Mouse (Mus musculus) embryo, embryonic 10.5 days (tissue): Measurements from ENCODE around the gene Spen.

Experiments used
- DNase-seq: peaks from one replicate; pipeline ENCODE4 v3.0.0-alpha.2; 2015; ENCODE audit warnings: low spot score

Spen gene

GRCm38 (mm10) chr4:141472641-141473321, 65.6 kb downstream of the Spen start:
- DNase-seq, result peak; percentile 28

- no peak for DNase-seq
These were observed 66.9 kb downstream of the Spen start for GRCm38 (mm10) chr4:141471491-141471890.

- DNase-seq, result no peak
These were observed 69.1 kb downstream of the Spen start for GRCm38 (mm10) chr4:141469343-141469742.

- DNase-seq, result no peak
These were observed 69.8 kb downstream of the Spen start for GRCm38 (mm10) chr4:141468576-141468975.

GRCm38 (mm10) chr4:141467581-141467927, 70.8 kb downstream of the Spen start:
- no peak for DNase-seq

GRCm38 (mm10) chr4:141466844-141467580, 71.4 kb downstream of the Spen start:
- DNase-seq, result no peak

- no peak for DNase-seq
These were observed 72.1 kb downstream of the Spen start for GRCm38 (mm10) chr4:141466289-141466795.

GRCm38 (mm10) chr4:141465512-141466288, 72.7 kb downstream of the Spen start:
- no peak for DNase-seq

- DNase-seq, result no peak
These were observed 73.7 kb downstream of the Spen start for GRCm38 (mm10) chr4:141464722-141465121.

- DNase-seq, result no peak
These were observed 74.9 kb downstream of the Spen start for GRCm38 (mm10) chr4:141463472-141463871.

- DNase-seq, result no peak
These were observed 76.8 kb downstream of the Spen start for GRCm38 (mm10) chr4:141461576-141461975.

GRCm38 (mm10) chr4:141461088-141461487, 77.3 kb downstream of the Spen start:
- peak; percentile 33 for DNase-seq

GRCm38 (mm10) chr4:141460481-141460880, 77.9 kb downstream of the Spen start:
- no peak for DNase-seq

GRCm38 (mm10) chr4:141459766-141460165, 78.6 kb downstream of the Spen start:
- no peak for DNase-seq

- DNase-seq, result no peak
These were observed 79.5 kb downstream of the Spen start for GRCm38 (mm10) chr4:141458888-141459287.

GRCm38 (mm10) chr4:141458236-141458635, 80.2 kb downstream of the Spen start:
- peak; percentile 54 for DNase-seq

- no peak for DNase-seq
These were observed 82.0 kb downstream of the Spen start for GRCm38 (mm10) chr4:141456193-141456938.

GRCm38 (mm10) chr4:141455526-141455925, 82.9 kb downstream of the Spen start:
- no peak for DNase-seq

GRCm38 (mm10) chr4:141454581-141455350, 83.6 kb downstream of the Spen start:
- no peak for DNase-seq

GRCm38 (mm10) chr4:141451916-141452450, 86.4 kb downstream of the Spen start:
- DNase-seq, result no peak

- no peak for DNase-seq
These were observed 87.1 kb downstream of the Spen start for GRCm38 (mm10) chr4:141451251-141451650.
